Mouse (Mus musculus): ENCODE measurements at regions not wholly inside any gene's neighbourhood (a gene's known extent, or its start where the extent isn't known, plus 50 kb on each side); places are given as distances from the start of the nearest gene placed in this dataset.

- peak; percentile 58 for TF ChIP-seq CTCF (IDR thresholded peaks at IDR 0.05; ENCODE audit: insufficient read depth, low read length)
- TF ChIP-seq POLR2A (IDR thresholded peaks at IDR 0.05; ENCODE audit: borderline replicate concordance, extremely low read depth, low read depth, low read length) = no peak
Observed at GRCm38 (mm10) chr7:145029622-145030021, 89.9 kb upstream of the Ccnd1 start.
